Comparison of ENCODE assay signal across 9 mouse cellular contexts in genomic region chr4:149923014-149923413, GRCm38 (mm10). TPM values are rescaled to one million over a fixed set of nuclear protein-coding genes. Genes with fewer than 3 reads are reported as not detected.
DNase-seq lines count a peak whose midpoint lies in the region; ATAC-seq lines count a peak whose summit lies in the region.
"Had no signal": no experiment of that assay in that cellular context is flagged by ENCODE, and none has a peak within 500 bp of the region (broad histone marks: within the 10 kb centered on the region; RNA-seq: fewer than 3 reads in every experiment).

No protein-coding gene starts in this region.

- WGBS in hindbrain, embryonic 16.5 days = 82% methylated on average over 4 of the region's 5 CpGs
- WGBS in hindbrain, embryonic 14.5 days = 83% methylated on average over 4 of the region's 5 CpGs
- 87% methylated on average over 3 of the region's 5 CpGs for WGBS in neural tube, embryonic 11.5 days
- WGBS in limb, embryonic 11.5 days = 70% methylated on average over 4 of the region's 5 CpGs

- ATAC-seq in hindbrain, embryonic 16.5 days = no peak
- no peak for ATAC-seq in hindbrain, embryonic 14.5 days (ENCODE audit: low FRiP score)
- ATAC-seq in neural tube, embryonic 11.5 days (ENCODE audit: insufficient read depth, low FRiP score, low TSS enrichment) = no peak
- ATAC-seq in limb, embryonic 11.5 days (ENCODE audit: insufficient number of reproducible peaks, low FRiP score, low TSS enrichment, low read depth) = no peak

- H3K9ac ChIP-seq in hindbrain, embryonic 16.5 days (ENCODE audit: low read depth, low read length) = no peak overlapping the region
- H3K9ac ChIP-seq in hindbrain, embryonic 14.5 days = no peak overlapping the region
- H3K9ac ChIP-seq in neural tube, embryonic 11.5 days (ENCODE audit: low read length) = no peak overlapping the region
- no peak overlapping the region for H3K9ac ChIP-seq in limb, embryonic 11.5 days (ENCODE audit: low read length)

- no peak overlapping the region for H3K4me3 ChIP-seq in hindbrain, embryonic 16.5 days (ENCODE audit: low read length)
- H3K4me3 ChIP-seq in hindbrain, embryonic 14.5 days (replicated peaks; ENCODE audit: low read length) = no peak overlapping the region
- no peak overlapping the region for H3K4me3 ChIP-seq in neural tube, embryonic 11.5 days (ENCODE audit: low read depth, low read length)
- no peak overlapping the region for H3K4me3 ChIP-seq in limb, embryonic 11.5 days (ENCODE audit: low read depth, low read length)

- H3K4me1 ChIP-seq in hindbrain, embryonic 16.5 days (ENCODE audit: control insufficient read depth, insufficient read depth, low read depth, low read length) = peaks cover 14% of the 10 kb centered on the region
- peaks cover 10% of the 10 kb centered on the region; the same call in 1 of the 2 replicates for H3K4me1 ChIP-seq in hindbrain, embryonic 14.5 days (replicated peaks; ENCODE audit: control insufficient read depth, insufficient read depth, low read length)
- H3K4me1 ChIP-seq in neural tube, embryonic 11.5 days (ENCODE audit: control insufficient read depth, insufficient read depth, low read length) = peaks cover 29% of the 10 kb centered on the region
- peaks cover 44% of the 10 kb centered on the region for H3K4me1 ChIP-seq in limb, embryonic 11.5 days (ENCODE audit: control insufficient read depth, insufficient read depth, low read length)

- H3K27me3 ChIP-seq in hindbrain, embryonic 16.5 days (replicated peaks; ENCODE audit: control insufficient read depth, insufficient read depth, low read length) = no peaks in the 10 kb centered on the region
- H3K27me3 ChIP-seq in hindbrain, embryonic 14.5 days (ENCODE audit: control insufficient read depth, insufficient read depth, low read length) = no peaks in the 10 kb centered on the region
- H3K27me3 ChIP-seq in neural tube, embryonic 11.5 days (ENCODE audit: control insufficient read depth, insufficient read depth, low read length) = no peaks in the 10 kb centered on the region
- no peaks in the 10 kb centered on the region for H3K27me3 ChIP-seq in limb, embryonic 11.5 days (ENCODE audit: control insufficient read depth, insufficient read depth, low read length)

- no peaks in the 10 kb centered on the region for H3K9me3 ChIP-seq in hindbrain, embryonic 16.5 days (ENCODE audit: control insufficient read depth, low read length)
- no peaks in the 10 kb centered on the region for H3K9me3 ChIP-seq in hindbrain, embryonic 14.5 days (ENCODE audit: control insufficient read depth, low read length)
- no peaks in the 10 kb centered on the region for H3K9me3 ChIP-seq in neural tube, embryonic 11.5 days (ENCODE audit: control insufficient read depth, low read length)
- 0 out of 2 replicates have a peak, but pooled peaks cover 2% of the 10 kb centered on the region for H3K9me3 ChIP-seq in limb, embryonic 11.5 days (ENCODE audit: control insufficient read depth, low read length)

- no peaks in the 10 kb centered on the region for H3K36me3 ChIP-seq in hindbrain, embryonic 16.5 days (ENCODE audit: control insufficient read depth, insufficient read depth, low read length)
- H3K36me3 ChIP-seq in hindbrain, embryonic 14.5 days (replicated peaks; ENCODE audit: control insufficient read depth, insufficient read depth) = no peaks in the 10 kb centered on the region
- no peaks in the 10 kb centered on the region for H3K36me3 ChIP-seq in neural tube, embryonic 11.5 days (ENCODE audit: control insufficient read depth, insufficient read depth, low read length)
- no peaks in the 10 kb centered on the region for H3K36me3 ChIP-seq in limb, embryonic 11.5 days (ENCODE audit: control insufficient read depth, insufficient read depth, low read length)

- no peak overlapping the region for H3K4me2 ChIP-seq in hindbrain, embryonic 16.5 days (ENCODE audit: low read length)
- H3K4me2 ChIP-seq in hindbrain, embryonic 14.5 days (replicated peaks) = no peak overlapping the region
- H3K4me2 ChIP-seq in neural tube, embryonic 11.5 days (ENCODE audit: low read depth) = no peak overlapping the region
- no peak overlapping the region for H3K4me2 ChIP-seq in limb, embryonic 11.5 days (ENCODE audit: low read depth, severe bottlenecking)

- DNase-seq in hindbrain, embryonic 14.5 days (ENCODE audit: low spot score) = no peak
- DNase-seq in neural tube, embryonic 11.5 days (ENCODE audit: low spot score) = no peak
- no peak for DNase-seq in neural tube, embryonic 10.5 days (ENCODE audit: extremely low spot score, low spot score)
- DNase-seq in limb, embryonic 11.5 days (ENCODE audit: low spot score) = no peak
- DNase-seq in ovary, postnatal 14 days (ENCODE audit: low spot score) = no peak
- DNase-seq in testis, postnatal 10 days (ENCODE audit: low spot score) = no peak
- DNase-seq: cerebellum, adult 8-10 months; thymus, postnatal 25 days had no signal

- 0 out of 2 replicates have a peak overlapping the region, but pooled peaks have one; percentile 39 for H3K27ac ChIP-seq in hindbrain, embryonic 16.5 days (ENCODE audit: low read depth, low read length)
- no peak overlapping the region for H3K27ac ChIP-seq in hindbrain, embryonic 14.5 days
- H3K27ac ChIP-seq in neural tube, embryonic 11.5 days (ENCODE audit: low read depth, low read length) = peak overlapping the region; percentile 34; the same call in 1 of the 2 replicates
- H3K27ac ChIP-seq in limb, embryonic 11.5 days (replicated peaks; ENCODE audit: low read depth, low read length) = peak overlapping the region; percentile 84

RNA-seq across cellular contexts. Expression of gene Spsb1, which starts 31.8 kb away (rescaled TPM):
- polyA plus RNA-seq in hindbrain, embryonic 16.5 days (2015; fragmentation: Nextera tagmentation; extraction: Ambion mirVana) = 10.1 TPM in 2 replicates
- 7.0 and 7.2 TPM in 2 replicates for polyA plus RNA-seq in hindbrain, embryonic 14.5 days (2014; fragmentation: Nextera tagmentation; extraction: Ambion mirVana)
- 25.8 and 26.9 TPM in 2 replicates for polyA plus RNA-seq in neural tube, embryonic 11.5 days (2014; fragmentation: Nextera tagmentation; extraction: Ambion mirVana)
- polyA plus RNA-seq in limb, embryonic 11.5 days (2014; fragmentation: Nextera tagmentation; extraction: Ambion mirVana) = 12.8 and 16.4 TPM in 2 replicates
